Mouse (Mus musculus) testis, adult 2 months (tissue): ENCODE results near the gene Trim67. TPM values are rescaled to one million over a fixed set of nuclear protein-coding genes. Genes with fewer than 3 reads are reported as not detected.

Source experiments
- H3K27ac ChIP-seq: fragments of 200-500 bp; 2 replicates; pipeline ENCODE4 v1.5.1; 2012; ENCODE audit warnings: low read depth, low read length; ENCODE audit not compliant: control insufficient read depth, insufficient read depth
- H3K27me3 ChIP-seq: fragments of 200-500 bp; 2 replicates; pipeline ENCODE4 v1.6.1; 2012; ENCODE audit warnings: mild to moderate bottlenecking, low read length, moderate library complexity; ENCODE audit not compliant: control insufficient read depth, insufficient read depth
- H3K36me3 ChIP-seq: fragments of 200-500 bp; 2 replicates; pipeline ENCODE4 v1.6.1; 2012; ENCODE audit warnings: mild to moderate bottlenecking, low read length; ENCODE audit not compliant: control insufficient read depth, insufficient read depth
- H3K4me1 ChIP-seq: fragments of 200-500 bp; 2 replicates; pipeline ENCODE4 v1.6.1; 2012; ENCODE audit warnings: low read length; ENCODE audit not compliant: control insufficient read depth, insufficient read depth
- H3K4me3 ChIP-seq: fragments of 200-500 bp; 2 replicates; pipeline ENCODE4 v1.5.1; 2012; ENCODE audit warnings: low read depth, mild to moderate bottlenecking, low read length, moderate library complexity, mixed read lengths; ENCODE audit not compliant: control insufficient read depth
- CTCF ChIP-seq: fragments of 200-500 bp; IDR thresholded peaks from 2 replicates; pipeline ENCODE4 v1.5.1; 2012; ENCODE audit warnings: low read depth, mild to moderate bottlenecking, inconsistent platforms, low read length, moderate library complexity; ENCODE audit not compliant: control insufficient read depth, insufficient read depth, insufficient replicate concordance
- POLR2A ChIP-seq: fragments of 200-500 bp; IDR thresholded peaks from 2 replicates; pipeline ENCODE4 v1.6.1; 2012; ENCODE audit warnings: low read depth, mild to moderate bottlenecking, inconsistent platforms, low read length, moderate library complexity; ENCODE audit not compliant: control insufficient read depth
- polyA plus RNA-seq: library from polyadenylated mRNA; depleted of rRNA; stranded (reverse); fragments of >200 nt; gene quantifications from 2 replicates; pipeline ENCODE4 v1.2.3, GENCODE M21; 2012

Gene Trim67
- polyA plus RNA-seq, 1 experiment = 0.49 TPM

GRCm38 (mm10) chr8:124862321-124863162, 69.7 kb downstream of the Trim67 start, which contains the start of the genes Gnpat and 2810004N23Rik:
TSS of gene Gnpat (plus strand) at chr8:124863033.
TSS of gene 2810004N23Rik (minus strand) at chr8:124863120.
- peak within 1 kb of the TSS; percentile 93 for H3K27ac ChIP-seq
- H3K27me3 ChIP-seq = no peaks in the 10 kb centered on the region
- peak within 1 kb of the TSS; percentile 94 for H3K4me3 ChIP-seq
- H3K4me1 ChIP-seq = no peaks in the 10 kb centered on the region
- no peaks in the 10 kb centered on the region; the same call in 1 of the 2 replicates for H3K36me3 ChIP-seq
- TF ChIP-seq POLR2A (peak; percentile 95), CTCF (no peak)

GRCm38 (mm10) chr8:124863163-124863677, 70.3 kb downstream of the Trim67 start:
- no peaks in the 10 kb centered on the region; the same call in 1 of the 2 replicates for H3K36me3 ChIP-seq

GRCm38 (mm10) chr8:124863729-124864128, 70.8 kb downstream of the Trim67 start:
- TF ChIP-seq CTCF = no peak
- no peak for TF ChIP-seq POLR2A
- Histone ChIP-seq H3K4me1 (no peaks in the 10 kb centered on the region), H3K4me3 (peak overlapping the region; percentile 94), H3K36me3 (no peaks in the 10 kb centered on the region; the same call in 1 of the 2 replicates), H3K27ac (no peak overlapping the region; the same call in 1 of the 2 replicates), H3K27me3 (no peaks in the 10 kb centered on the region)

More at GRCm38 (mm10) chr8:124863163-124863677, 70.3 kb downstream of the Trim67 start:
- TF ChIP-seq CTCF (no peak), POLR2A (0 out of 2 replicates have a peak, but pooled peaks have one; percentile 10)
- Histone ChIP-seq H3K4me1 (no peaks in the 10 kb centered on the region), H3K27me3 (no peaks in the 10 kb centered on the region), H3K4me3 (peak overlapping the region; percentile 94), H3K27ac (peak overlapping the region; percentile 91)

- H3K4me3 ChIP-seq = no peak overlapping the region
- H3K36me3 ChIP-seq = no peaks in the 10 kb centered on the region
- no peaks in the 10 kb centered on the region for H3K27me3 ChIP-seq
- TF ChIP-seq CTCF (no peak), POLR2A (no peak)
- H3K27ac ChIP-seq = no peak overlapping the region
- 0 out of 2 replicates have a peak, but pooled peaks cover 2% of the 10 kb centered on the region for H3K4me1 ChIP-seq
Measured at GRCm38 (mm10) chr8:124866669-124867068, 73.8 kb downstream of the Trim67 start.

- no peak overlapping the region for H3K27ac ChIP-seq
- TF ChIP-seq CTCF (no peak), POLR2A (no peak)
- no peak overlapping the region for H3K4me3 ChIP-seq
- 0 out of 2 replicates have a peak, but pooled peaks cover 2% of the 10 kb centered on the region for H3K4me1 ChIP-seq
- no peaks in the 10 kb centered on the region for H3K36me3 ChIP-seq
- no peaks in the 10 kb centered on the region for H3K27me3 ChIP-seq
Measured at GRCm38 (mm10) chr8:124867126-124867525, 74.2 kb downstream of the Trim67 start.

GRCm38 (mm10) chr8:124869708-124870107, 76.8 kb downstream of the Trim67 start:
- Histone ChIP-seq H3K27ac (no peak overlapping the region), H3K4me3 (no peak overlapping the region), H3K27me3 (no peaks in the 10 kb centered on the region), H3K4me1 (0 out of 2 replicates have a peak, but pooled peaks cover 2% of the 10 kb centered on the region), H3K36me3 (no peaks in the 10 kb centered on the region; the same call in none of the 2 replicates)
- TF ChIP-seq CTCF (no peak), POLR2A (no peak)

GRCm38 (mm10) chr8:124871474-124871873, 78.6 kb downstream of the Trim67 start:
- H3K4me3 ChIP-seq = no peak overlapping the region
- H3K36me3 ChIP-seq = peaks cover 1% of the 10 kb centered on the region
- TF ChIP-seq CTCF (no peak), POLR2A (no peak)
- no peak overlapping the region for H3K27ac ChIP-seq
- 0 out of 2 replicates have a peak, but pooled peaks cover 2% of the 10 kb centered on the region for H3K4me1 ChIP-seq
- H3K27me3 ChIP-seq = no peaks in the 10 kb centered on the region
